Mouse (Mus musculus) adrenal gland, postnatal 25 days (tissue): ENCODE results near the gene Mif. TPM values are rescaled to one million over a fixed set of nuclear protein-coding genes. Genes with fewer than 3 reads are reported as not detected.

Experiments
- DNase-seq: peaks from one replicate; pipeline ENCODE4 v3.0.0; 2021; ENCODE audit warnings: mixed read lengths
- total RNA-seq: library from RNA; stranded (reverse); gene quantifications from 2 replicates; pipeline ENCODE4 v1.2.3, GENCODE M21; 2021

Gene Mif
- total RNA-seq, 1 experiment from 2014 or later = 287 TPM

DNA sequence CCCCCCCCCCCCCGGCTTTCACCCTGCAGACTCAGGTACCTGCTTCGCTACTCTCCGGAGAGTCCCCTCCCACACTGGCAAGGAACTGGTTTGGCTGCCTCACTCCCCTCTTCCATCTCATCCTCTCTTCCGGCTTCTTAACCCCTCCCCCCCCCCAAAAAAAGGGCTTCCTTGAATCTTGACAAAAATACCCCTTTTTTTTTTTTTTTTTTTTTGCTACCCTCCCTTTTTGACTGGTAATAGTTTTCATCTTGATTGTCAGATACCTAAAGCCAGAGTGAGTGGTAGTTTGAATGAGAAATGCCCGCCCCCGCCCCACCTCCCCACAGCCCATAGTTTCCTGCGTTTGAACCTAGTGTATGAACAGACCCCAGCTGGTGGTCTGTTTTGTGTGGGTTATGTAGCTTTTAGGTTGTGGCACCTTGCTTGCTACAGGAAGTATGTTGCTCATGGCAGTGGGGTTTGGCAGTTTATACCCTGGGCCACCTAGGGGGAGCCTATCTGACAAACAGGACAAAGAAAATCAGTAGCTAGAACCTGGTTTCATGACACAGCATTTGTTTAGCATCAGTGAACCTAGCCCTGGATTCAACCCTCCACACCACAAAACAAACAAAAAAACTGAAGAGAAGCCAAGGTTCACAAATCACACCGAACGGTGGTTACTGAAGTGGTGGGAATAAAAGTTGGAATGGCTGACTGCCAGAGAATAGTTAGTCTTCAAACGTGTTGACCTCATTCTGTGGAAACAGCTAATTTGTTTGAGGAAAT, 24.1 kb downstream of the Mif start:
- no peak for DNase-seq

DNA sequence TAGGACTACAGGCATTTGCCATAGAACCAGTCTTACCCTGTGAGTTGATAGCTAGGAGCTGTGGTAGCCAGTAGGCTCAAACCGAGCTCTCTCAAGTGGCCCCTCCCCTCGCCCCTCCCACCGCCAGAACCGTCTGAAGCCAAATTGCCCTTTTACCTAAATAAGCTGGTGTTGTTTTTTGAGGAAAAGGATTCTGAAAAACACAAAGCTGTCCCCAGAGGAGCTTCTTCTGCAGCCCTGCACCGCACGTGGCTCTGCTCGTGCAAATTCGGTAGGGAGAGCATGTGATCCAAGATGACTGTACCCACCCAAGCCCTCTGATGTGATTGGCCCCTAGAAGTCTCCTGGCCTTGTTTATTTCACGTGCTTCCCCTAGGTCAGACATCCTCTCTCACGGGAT, 24.7 kb downstream of the Mif start:
- DNase-seq = peak; percentile 66

DNA sequence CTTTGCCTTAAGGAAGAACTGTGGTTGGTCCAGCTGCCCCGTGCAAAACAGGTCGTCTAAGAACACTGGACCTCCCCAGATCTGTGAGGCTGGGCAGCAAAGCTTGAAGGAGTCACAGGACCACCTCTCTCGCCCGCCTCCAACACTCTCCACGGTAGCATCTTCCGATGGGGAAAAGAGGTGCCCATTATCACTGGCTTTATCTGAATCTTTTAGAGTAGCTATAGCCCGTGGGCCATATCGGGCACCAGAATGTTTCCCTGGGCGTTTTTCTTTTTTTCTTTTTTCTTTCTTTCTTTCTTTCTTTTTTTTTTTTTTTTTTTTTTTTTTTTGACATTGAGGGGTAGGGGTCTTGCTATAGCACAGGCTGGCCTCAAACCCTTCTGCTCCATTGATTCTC, 25.3 kb downstream of the Mif start:
- DNase-seq = no peak

DNA sequence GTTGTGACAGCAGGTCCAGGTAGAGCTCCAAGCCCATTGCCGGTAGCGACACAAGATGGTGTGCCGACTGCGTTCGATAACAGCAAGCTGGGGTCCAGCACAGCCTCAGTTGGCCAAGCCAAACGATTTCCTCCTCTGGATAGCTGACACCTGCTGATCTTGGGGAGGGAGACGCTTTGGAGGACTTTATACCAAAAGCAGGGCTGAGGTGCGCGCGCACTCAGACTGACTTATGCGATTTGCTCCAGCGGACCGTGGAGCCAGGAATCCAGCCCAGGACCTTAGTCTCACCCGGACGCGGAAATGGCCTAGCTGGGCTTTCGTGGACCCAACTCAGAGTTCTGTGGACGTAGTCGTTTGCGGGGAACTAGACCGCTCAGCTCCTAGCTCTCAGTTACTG, 25.8 kb downstream of the Mif start:
- DNase-seq = peak; percentile 80

DNA sequence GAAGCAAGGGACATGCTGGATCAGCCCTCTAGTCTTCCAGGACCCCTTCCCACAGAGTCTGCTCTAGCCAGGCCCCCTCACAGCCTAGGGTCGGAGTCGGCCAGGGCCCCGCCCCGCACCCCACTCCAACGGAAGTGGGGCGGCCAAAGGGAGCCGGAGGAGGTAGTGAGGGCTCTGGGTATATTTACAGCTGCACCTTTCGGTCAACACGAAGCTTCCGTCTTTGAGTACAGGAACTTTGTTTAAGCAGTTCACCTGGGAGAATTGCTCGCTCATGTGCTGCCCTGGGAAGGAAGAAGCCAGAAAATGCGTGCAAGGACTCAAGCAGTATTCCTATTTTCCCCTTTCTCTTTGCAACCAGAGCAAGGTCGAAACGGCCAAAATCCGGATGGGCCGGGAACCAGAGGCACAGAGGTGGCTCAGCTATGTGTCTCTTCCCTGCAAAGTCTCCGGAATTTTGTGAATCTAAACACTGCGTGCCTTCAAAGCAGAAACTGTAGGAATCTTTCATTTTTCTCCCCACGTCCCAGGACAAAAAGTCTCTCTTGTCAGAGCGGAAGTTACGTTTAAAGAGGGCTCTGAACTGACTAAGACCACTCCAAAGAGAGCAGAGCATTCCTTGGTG, 26.5 kb downstream of the Mif start:
- DNase-seq = no peak

DNA sequence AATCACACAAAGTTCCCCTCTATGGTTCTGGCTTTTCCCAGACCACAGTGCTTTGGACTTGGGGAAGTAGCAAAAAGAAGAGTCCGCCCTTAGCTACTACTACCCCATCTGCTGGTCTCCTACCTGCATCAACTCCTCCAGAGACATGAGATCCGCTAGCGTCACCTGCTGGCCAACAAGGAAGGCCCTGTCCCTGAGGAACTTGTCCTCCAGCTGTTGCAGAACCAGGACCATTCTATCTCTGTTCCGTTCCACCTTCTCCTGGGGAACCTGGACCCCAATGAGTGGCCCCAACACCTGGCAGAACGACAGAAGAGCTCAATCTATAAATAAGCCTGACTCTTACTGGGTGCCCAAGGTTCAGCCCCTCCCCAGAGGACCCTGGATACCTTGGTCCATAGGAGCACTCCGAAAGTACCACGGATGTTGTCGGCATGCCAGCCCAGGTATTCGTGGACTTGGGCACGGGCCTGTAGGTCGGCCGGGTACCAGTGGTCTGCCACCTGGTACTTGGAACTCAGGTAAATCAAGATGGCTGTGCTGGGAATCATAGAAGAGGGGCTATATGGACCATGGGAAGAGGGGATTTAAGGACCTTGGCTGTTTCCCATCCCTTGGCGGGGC, 27.7 kb downstream of the Mif start:
- DNase-seq = peak; percentile 71

DNA sequence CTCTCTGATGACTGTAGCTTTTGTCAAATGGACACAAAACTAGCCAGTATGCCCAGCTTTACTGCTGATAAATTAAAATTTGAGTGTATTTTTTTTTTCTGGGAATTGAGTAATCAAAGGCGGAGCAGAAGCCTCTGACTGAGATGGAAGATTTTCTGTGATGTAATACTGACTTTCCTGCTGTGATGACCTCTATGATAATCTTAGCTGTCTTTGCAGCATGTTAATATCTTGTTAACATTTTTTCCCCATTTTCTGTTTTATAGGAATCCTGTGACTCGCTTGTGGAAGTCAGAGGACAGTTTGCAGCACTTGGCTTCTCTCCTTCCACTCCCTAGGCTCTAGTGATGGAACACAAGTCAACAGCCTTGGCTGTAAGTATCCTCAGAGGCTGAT, 29.8 kb downstream of the Mif start:
- no peak for DNase-seq

DNA sequence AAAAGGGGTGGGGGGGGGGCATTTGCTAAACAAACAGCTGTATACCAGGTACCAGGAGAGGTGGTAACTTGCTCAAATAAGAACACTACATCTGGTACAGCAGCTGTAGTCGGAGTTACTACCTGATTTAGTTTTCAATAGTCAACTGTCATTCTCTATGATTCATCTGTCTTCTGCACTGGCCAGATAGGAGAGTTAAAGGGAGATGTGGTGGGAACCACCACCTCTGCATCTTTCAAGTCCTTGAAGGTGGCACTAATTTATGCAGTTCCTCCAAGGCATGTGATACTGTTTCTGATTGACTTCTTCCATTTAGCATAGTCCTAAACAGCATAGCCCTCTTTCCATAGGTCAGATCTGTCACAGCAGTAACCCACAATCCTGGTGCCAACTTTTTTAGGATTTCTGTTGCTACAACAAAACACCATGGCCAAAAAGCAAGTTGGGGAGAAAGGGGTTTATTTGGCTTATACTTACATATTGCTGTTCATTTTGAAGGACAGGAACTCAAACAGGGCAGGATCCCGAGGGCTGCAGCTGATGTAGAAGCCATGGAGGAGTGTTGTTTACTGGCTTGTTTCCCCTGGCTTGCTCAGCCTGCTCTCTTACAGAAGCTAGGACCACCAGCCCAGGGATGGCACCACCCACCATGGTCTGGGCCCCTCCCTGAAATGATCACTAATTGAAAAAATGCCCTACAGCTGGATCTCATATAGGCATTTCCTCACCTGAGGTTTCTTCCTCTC, 30.3 kb downstream of the Mif start:
- no peak for DNase-seq

DNA sequence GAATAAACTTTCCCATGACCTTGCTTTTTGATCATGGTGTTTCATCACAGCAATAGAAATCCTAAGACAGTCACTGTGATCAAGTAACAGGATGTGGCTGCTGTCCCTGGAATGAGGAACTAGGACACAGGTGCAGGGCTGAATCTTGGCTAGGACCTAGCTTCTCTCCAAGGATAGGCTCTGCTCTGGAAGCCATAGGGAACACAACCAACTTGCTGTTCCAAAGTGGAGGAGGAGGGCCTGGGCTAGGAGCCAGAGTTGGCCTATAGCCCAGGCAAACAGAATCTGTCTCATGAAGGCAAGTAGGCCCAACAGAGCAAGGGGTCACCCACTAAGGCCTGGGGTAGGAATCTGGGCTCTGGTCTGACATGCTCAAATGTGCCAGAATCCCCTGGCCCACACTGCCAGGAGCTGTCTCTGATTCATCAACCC, 31.5 kb downstream of the Mif start:
- peak; percentile 40 for DNase-seq

DNA sequence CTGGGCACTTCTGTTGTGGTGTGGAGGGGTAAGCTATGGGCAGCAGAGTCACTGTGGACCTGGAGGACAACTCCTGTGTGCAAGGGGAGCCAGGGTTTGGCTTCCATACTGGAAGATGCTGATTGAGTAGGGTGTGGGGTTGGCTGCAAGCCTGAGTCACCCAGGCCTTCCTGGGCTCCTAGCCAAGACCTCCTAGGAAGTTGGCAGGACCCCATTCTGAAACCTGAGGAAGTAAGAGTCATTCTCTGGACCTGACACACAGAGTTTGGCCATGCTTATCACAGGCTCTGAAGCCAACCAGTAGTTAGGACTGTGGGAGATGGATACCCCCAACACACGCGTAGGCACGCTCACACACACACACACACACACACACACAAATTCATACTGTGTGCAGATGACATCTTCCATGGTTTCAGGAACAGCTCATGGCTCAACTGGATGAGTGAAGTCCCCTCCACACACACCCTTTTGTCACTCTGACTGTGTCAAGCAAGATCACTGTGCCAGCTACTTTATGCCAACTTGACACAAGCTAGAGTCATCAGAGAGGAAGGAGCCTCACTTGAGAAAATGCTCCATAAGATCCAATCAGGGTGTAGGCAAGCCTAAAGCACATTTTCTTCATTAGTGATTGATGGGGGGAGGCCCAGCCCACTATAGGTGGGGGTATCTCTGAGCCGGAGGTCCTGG, 32.2 kb downstream of the Mif start:
- DNase-seq = peak; percentile 71

DNA sequence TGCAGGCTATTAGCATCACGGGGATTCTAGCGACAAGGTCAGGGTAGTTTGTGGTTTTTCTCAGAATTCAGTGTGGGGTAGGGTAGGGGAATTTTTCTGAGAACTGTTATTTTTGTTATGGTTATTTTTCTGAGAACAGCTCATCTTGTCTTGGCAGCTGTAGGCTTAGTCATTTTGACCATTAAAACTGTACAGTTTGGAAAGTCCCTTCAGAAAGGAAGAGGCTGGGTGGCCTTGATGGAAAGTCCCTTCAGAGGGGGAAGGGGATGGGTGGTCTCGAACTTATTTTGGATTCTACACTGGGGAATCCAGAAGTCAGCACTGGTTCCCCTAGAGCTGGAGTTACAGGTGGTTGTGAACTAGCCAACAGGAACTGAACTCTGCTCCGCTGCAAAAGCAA, 35.5 kb downstream of the Mif start:
- DNase-seq = no peak

DNA sequence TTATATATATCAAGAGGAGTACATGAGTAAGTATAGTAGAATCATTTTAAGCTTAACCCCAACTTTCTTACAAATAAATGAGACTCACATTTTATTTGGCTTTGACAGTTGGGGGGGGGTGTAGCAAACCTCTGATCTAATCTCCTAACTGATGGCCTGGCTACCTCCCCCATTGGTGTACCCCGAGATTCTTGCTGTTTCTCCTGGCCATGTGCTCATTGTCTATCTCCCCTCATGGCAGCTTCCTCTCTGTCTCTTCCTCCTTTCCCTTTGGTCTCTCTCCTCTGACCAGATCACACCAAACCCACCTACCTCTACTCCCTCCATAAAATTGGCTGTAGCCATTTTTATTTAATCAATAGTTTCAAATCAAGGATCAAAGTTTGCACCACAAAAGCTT, 36.3 kb downstream of the Mif start:
- no peak for DNase-seq

DNA sequence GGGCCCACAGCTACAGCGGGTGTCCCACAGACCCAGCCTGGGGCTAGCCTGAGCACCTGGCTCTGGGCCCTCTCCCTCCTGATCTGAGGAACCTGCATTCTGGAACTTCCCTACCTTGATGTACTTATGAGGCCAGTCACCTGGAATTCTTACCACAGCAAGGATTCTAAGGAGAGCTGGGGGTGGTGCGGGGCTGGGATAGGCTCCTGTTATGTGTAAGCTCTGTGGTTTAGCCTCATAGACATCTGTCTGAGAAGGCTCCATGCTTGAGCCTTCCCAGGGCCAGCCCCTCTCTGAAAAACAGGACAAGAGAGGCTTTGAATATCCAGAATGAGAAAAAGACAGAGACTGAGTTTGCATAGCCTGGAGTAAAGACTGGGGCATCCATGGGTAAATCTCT, 37.6 kb downstream of the Mif start, which contains the start of gene Gstt4:
Gene Gstt4, minus strand, starts transcription at position 101 of the 400 bp plus-strand sequence.
- no peak for DNase-seq

DNA sequence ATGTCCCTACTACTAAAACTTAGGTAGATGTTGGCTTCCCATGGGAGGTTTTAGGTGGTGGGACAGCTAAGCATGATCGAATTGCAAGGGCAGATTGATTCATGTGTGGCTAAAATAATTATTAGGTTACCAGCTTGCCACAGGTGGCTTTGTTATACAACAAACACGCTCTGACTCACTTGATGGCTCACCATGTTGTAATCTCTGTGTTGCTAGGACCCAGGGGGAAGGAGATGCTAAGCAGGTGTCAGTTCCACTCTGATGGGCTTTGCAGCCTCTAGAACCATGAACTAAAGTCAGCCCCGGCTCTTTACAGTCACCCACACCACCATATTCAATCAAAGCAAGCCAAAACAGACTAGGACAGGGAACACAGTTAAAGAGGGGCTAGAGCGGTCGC, 40.2 kb downstream of the Mif start:
- no peak for DNase-seq

DNA sequence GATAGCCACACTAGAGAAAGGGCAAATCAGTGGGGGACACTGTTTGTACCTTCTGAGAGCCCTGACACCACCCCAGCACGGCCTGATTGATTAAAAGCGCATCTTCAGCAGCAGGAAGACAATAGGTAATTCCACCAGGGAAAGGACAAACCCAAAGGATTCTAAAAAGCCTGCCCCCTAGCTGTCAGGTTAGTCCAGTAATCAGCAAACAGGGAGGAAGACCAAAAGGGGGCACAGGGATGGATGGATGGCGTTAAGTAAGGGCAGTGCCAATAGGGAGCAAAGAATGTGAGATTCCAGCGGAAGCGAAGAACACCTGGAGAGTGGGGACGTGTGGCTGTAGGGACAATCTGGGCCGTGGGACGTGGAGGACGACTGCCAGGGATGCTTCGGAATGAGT, 41.4 kb downstream of the Mif start:
- DNase-seq = no peak

Other genes starting within 250 kb of the Mif start
- 5.9 and 8.9 TPM in 2 replicates for gene Susd2, start 216.2 kb downstream of the Mif start, total RNA-seq
- gene Cabin1, start 95.9 kb downstream of the Mif start, total RNA-seq = 34.3 and 40.7 TPM in 2 replicates
- gene Ddt, start 86.8 kb downstream of the Mif start, total RNA-seq = 142 and 159 TPM in 2 replicates
- not detected in 2 replicates for gene Gm20441, start 79.3 kb downstream of the Mif start, total RNA-seq
- 21.4 and 24.9 TPM in 2 replicates for gene Gstt3, start 78.8 kb downstream of the Mif start, total RNA-seq
- 33.4 and 39.2 TPM in 2 replicates for gene Gstt1, start 61.7 kb downstream of the Mif start, total RNA-seq
- gene Gstt4, start 37.7 kb downstream of the Mif start, total RNA-seq = not detected in 2 replicates
- 34.2 and 41.5 TPM in 2 replicates for gene Gstt2, start 22.8 kb downstream of the Mif start, total RNA-seq
- gene Derl3, start 33.2 kb upstream of the Mif start, total RNA-seq = 1.1 and 1.5 TPM in 2 replicates
- gene Smarcb1, start 61.4 kb upstream of the Mif start, total RNA-seq = 84.7 and 85.0 TPM in 2 replicates
- 787 and 1,051 TPM in 2 replicates for gene Chchd10, start 72.9 kb upstream of the Mif start, total RNA-seq
- gene Mmp11, start 76.3 kb upstream of the Mif start, total RNA-seq = 7.9 and 9.5 TPM in 2 replicates
- gene Gm867, start 80.4 kb upstream of the Mif start, total RNA-seq = 1.3 and 2.2 TPM in 2 replicates
- not detected in 2 replicates for gene Vpreb3, start 82.8 kb upstream of the Mif start, total RNA-seq
- gene Gm5134, start 94.3 kb upstream of the Mif start, total RNA-seq = not detected in 2 replicates
- gene Zfp280b, start 172.4 kb upstream of the Mif start, total RNA-seq = 11.0 and 11.4 TPM in 2 replicates